Mouse (Mus musculus) cerebellum, adult 2 months (tissue): ENCODE data around the gene Cyp2w1.

Experiments used
- CTCF ChIP-seq: fragments of 200-500 bp; IDR thresholded peaks from 2 replicates; pipeline ENCODE4 v1.5.1; 2011; ENCODE audit warnings: low read depth, mild to moderate bottlenecking, control low read depth, low read length, moderate library complexity, borderline replicate concordance; ENCODE audit not compliant: insufficient read depth
- POLR2A ChIP-seq: fragments of 200-500 bp; IDR thresholded peaks from 2 replicates; pipeline ENCODE4 v1.6.1; 2011; ENCODE audit warnings: low read length, control low read depth, borderline replicate concordance; ENCODE audit not compliant: insufficient read depth

GRCm38 (mm10) chr5:139364260-139364910 lies 12.0 kb downstream of the Cyp2w1 start:
- TF ChIP-seq CTCF (peak; percentile 99), POLR2A (no peak)
